Mouse (Mus musculus) E14TG2a.4 (cell line): Measurements from ENCODE around the gene Anapc2.

Experiments used
- CTCF ChIP-seq: conservative IDR thresholded peaks from 2 replicates; pipeline ENCODE4 v1.5.1; 2014; ENCODE audit warnings: low read length
- POU5F1 ChIP-seq: IDR thresholded peaks from 2 replicates; pipeline ENCODE4 v1.6.1; 2014; ENCODE audit warnings: low read length, borderline replicate concordance

GRCm38 (mm10) chr2:25328440-25328839 lies 56.2 kb downstream of the Anapc2 start:
- peak; percentile 62 for TF ChIP-seq CTCF
- no peak for TF ChIP-seq POU5F1
